Mouse (Mus musculus) urinary bladder, postnatal 25 days (tissue): ENCODE data around the gene Olfr1462.

Source experiments
- DNase-seq: peaks from one replicate; pipeline ENCODE4 v3.0.0; 2022; ENCODE audit warnings: low spot score

Gene Olfr1462

GRCm38 (mm10) chr19:13185434-13185833 is at the start of gene Olfr1462:
Gene Olfr1462, plus strand, starts transcription at chr19:13185734.
- no peak for DNase-seq

GRCm38 (mm10) chr19:13149449-13149848 is 36.1 kb upstream of the Olfr1462 start, which contains the start of gene Olfr1459:
Gene Olfr1459, minus strand, starts transcription at chr19:13149549.
- no peak for DNase-seq

- no peak for DNase-seq
Observed at GRCm38 (mm10) chr19:13162700-13163099, 22.8 kb upstream of the Olfr1462 start, which contains the start of gene Olfr1461. Gene Olfr1461, plus strand, starts transcription at chr19:13163000.

DNA sequence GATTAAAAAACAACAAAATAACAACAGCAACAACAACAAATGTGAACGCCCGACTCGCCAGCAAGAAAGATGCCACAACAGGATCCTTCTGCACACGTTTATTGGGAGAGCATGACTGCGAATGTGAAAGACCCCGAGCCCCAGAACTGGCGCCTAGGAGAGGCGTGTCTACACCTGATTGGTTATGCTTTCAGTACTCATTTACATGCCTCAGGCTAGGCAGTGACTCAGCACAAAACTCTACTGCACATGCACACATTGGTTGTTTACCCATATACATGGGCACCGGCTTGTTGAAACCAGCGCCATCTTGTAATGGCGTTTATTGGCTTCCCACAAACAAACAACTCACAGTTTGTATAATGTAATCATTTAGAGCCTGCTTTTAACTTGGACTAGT is 36.1 kb downstream of the Olfr1462 start:
- DNase-seq = no peak

GRCm38 (mm10) chr19:13231028-13231427 is 45.5 kb downstream of the Olfr1462 start, which contains the start of gene Olfr1463:
Gene Olfr1463, plus strand, starts transcription at chr19:13231328.
- DNase-seq = no peak
